Mouse (Mus musculus): ENCODE measurements around the gene Mecom. TPM values are rescaled to one million over a fixed set of nuclear protein-coding genes. Genes with fewer than 3 reads are reported as not detected.

Mecom gene
- polyA plus RNA-seq, 1 experiment = 3.2 TPM

- TF ChIP-seq CTCF (IDR thresholded peaks at IDR 0.05; ENCODE audit: extremely low read depth, insufficient read depth, low read length) = no peak
- TF ChIP-seq POLR2A (IDR thresholded peaks at IDR 0.05; ENCODE audit: extremely low read depth, insufficient read depth, low read length) = no peak
- H3K27ac ChIP-seq (ENCODE audit: insufficient read depth, low read length) = no peak overlapping the region
- no peaks in the 10 kb centered on the region for H3K4me1 ChIP-seq (ENCODE audit: control insufficient read depth, insufficient read depth, low read length)
- H3K4me3 ChIP-seq (ENCODE audit: insufficient read depth, low read length) = no peak overlapping the region
Measured at GRCm38 (mm10) chr3:30122618-30123017, 425.2 kb downstream of the Mecom start.

DNA sequence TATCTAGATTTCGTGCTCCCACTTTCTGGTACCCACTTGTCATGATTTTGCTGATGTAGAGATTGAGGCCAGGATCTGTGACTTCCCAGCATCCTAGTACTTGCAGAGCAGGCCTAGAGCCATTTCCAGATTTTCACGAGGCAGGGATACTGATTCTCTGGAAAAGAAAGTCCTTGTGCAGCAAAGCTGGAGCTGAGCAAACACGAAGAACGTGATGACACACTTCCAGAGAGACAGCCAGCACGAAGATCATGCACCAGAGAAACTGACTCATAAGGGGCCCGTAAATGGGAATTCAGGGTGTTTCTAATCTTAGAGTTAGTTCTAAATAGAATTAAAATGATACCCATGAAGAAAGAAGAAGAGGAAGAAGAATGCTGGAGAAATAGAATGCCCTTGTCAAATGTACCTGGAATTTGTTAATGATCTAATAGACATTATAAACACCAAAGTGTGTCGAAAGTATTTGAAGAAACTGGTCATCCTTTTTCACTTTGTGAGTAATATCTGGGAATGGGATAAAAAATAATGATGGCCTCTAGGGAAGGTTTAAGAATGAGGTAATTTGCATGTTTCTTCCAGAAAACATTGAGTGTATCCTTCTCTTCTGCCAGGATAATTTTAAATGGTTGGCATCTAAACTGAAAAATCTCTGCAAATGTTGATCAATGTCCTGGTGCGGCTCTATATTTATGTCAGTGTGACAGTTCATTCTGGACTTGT lies 426.9 kb downstream of the Mecom start:
- H3K27ac ChIP-seq (ENCODE audit: insufficient read depth, low read length) = no peak overlapping the region
- no peak overlapping the region for H3K4me3 ChIP-seq (ENCODE audit: insufficient read depth, low read length)
- no peak for TF ChIP-seq POLR2A (IDR thresholded peaks at IDR 0.05; ENCODE audit: extremely low read depth, insufficient read depth, low read length)
- TF ChIP-seq CTCF (IDR thresholded peaks at IDR 0.05; ENCODE audit: extremely low read depth, insufficient read depth, low read length) = no peak
- H3K4me1 ChIP-seq (ENCODE audit: control insufficient read depth, insufficient read depth, low read length) = no peaks in the 10 kb centered on the region

DNA sequence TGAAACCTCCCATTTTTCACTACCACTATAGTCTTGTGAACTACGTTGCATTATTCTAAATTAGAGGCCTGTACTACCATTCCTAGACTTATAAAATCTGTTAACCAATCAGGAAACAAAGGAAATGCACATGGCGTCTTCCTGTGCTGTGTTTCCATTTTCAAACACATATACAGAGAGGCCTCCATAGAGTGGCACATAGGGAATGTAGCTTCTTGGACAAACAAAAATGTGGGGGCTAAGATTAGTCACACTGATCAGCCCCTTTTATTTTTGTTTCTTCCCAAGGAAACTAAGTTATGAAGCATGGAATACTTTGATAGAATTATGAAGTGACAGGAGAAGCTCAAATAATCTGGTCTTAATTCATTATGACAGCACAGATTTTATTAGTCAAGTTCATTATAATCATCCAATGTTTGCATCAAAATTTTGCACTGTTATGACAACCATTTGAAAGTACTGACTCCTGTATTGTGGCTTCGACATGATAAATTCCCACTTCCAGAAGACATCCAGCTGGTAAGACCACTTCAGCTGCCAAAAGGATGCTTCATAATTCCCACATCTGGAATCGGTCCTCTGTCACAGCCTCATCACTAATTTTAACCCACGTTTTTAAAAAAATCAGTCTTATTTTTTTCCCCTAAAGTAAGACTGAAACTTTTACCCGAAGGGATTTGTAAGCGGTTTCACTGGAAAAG lies 429.1 kb downstream of the Mecom start:
- Histone ChIP-seq H3K4me3 (ENCODE audit: insufficient read depth, low read length) (no peak overlapping the region), H3K4me1 (ENCODE audit: control insufficient read depth, insufficient read depth, low read length) (no peaks in the 10 kb centered on the region), H3K27ac (ENCODE audit: insufficient read depth, low read length) (no peak overlapping the region)
- TF ChIP-seq POLR2A (IDR thresholded peaks at IDR 0.05; ENCODE audit: extremely low read depth, insufficient read depth, low read length) (no peak), CTCF (IDR thresholded peaks at IDR 0.05; ENCODE audit: extremely low read depth, insufficient read depth, low read length) (no peak)

DNA sequence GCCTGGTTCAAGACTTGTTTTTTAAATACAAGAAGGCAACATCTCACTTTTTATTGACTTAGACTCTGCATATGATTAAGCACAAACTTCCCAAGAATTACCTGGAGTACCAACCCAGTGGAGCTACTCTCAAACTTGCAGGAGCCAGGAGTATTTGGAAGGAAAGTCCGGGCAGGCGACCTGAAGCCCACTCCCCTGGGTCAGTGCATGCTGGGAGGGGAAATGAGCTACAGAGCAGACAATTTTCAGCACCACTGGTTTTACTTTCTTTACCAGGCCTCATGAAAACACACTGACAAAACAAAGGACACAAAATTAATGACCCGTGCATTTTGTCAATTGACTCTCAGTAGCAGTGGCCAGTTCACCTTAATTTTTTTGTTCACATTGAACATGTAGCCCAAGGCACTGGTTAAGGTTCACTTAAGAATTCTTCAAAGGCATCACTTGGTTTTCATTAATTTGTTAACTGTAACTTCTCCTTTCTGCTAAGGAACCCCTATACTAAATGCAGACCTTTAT lies 434.5 kb downstream of the Mecom start:
- H3K4me1 ChIP-seq (ENCODE audit: control insufficient read depth, insufficient read depth, low read length) = no peaks in the 10 kb centered on the region
- no peak overlapping the region for H3K4me3 ChIP-seq (ENCODE audit: insufficient read depth, low read length)
- no peak for TF ChIP-seq CTCF (IDR thresholded peaks at IDR 0.05; ENCODE audit: extremely low read depth, insufficient read depth, low read length)
- no peak for TF ChIP-seq POLR2A (IDR thresholded peaks at IDR 0.05; ENCODE audit: extremely low read depth, insufficient read depth, low read length)
- H3K27ac ChIP-seq (ENCODE audit: insufficient read depth, low read length) = no peak overlapping the region

- Histone ChIP-seq H3K4me1 (ENCODE audit: control insufficient read depth, insufficient read depth, low read length) (no peaks in the 10 kb centered on the region), H3K27ac (ENCODE audit: insufficient read depth, low read length) (no peak overlapping the region), H3K4me3 (ENCODE audit: insufficient read depth, low read length) (no peak overlapping the region)
- TF ChIP-seq CTCF (IDR thresholded peaks at IDR 0.05; ENCODE audit: extremely low read depth, insufficient read depth, low read length) = no peak
- no peak for TF ChIP-seq POLR2A (IDR thresholded peaks at IDR 0.05; ENCODE audit: extremely low read depth, insufficient read depth, low read length)
Measured at GRCm38 (mm10) chr3:30107945-30108670, 439.7 kb downstream of the Mecom start.

DNA sequence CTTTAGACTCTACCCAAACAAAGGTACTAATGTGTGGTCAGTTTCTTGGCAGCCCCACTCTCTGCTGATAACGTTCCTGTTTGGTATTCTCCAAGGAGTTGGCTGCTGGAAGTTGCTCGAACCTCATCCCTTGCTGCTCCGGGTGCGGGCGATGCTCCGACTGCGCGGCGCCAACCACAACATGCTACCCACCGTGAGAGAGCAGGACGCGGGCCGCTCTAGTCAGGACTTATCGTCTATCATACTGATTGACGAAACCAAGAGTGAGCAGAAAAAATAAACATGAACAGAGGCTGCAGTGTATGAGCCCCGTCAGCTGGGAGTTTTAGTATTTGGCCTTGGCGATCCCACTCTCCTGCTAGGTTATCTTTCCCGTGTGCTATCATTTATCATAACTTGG lies 441.3 kb downstream of the Mecom start:
- no peak for TF ChIP-seq POLR2A (IDR thresholded peaks at IDR 0.05; ENCODE audit: extremely low read depth, insufficient read depth, low read length)
- no peak for TF ChIP-seq CTCF (IDR thresholded peaks at IDR 0.05; ENCODE audit: extremely low read depth, insufficient read depth, low read length)
- Histone ChIP-seq H3K4me1 (ENCODE audit: control insufficient read depth, insufficient read depth, low read length) (no peaks in the 10 kb centered on the region), H3K4me3 (ENCODE audit: insufficient read depth, low read length) (no peak overlapping the region)

GRCm38 (mm10) chr3:30105859-30106258 lies 441.9 kb downstream of the Mecom start:
- Histone ChIP-seq H3K27ac (ENCODE audit: insufficient read depth, low read length) (no peak overlapping the region), H3K4me3 (ENCODE audit: insufficient read depth, low read length) (no peak overlapping the region), H3K4me1 (ENCODE audit: control insufficient read depth, insufficient read depth, low read length) (no peaks in the 10 kb centered on the region)
- no peak for TF ChIP-seq CTCF (IDR thresholded peaks at IDR 0.05; ENCODE audit: extremely low read depth, insufficient read depth, low read length)
- TF ChIP-seq POLR2A (IDR thresholded peaks at IDR 0.05; ENCODE audit: extremely low read depth, insufficient read depth, low read length) = no peak

More for the DNA sequence above, 441.3 kb downstream of the Mecom start:
- no peak overlapping the region for H3K27ac ChIP-seq (ENCODE audit: insufficient read depth, low read length)

GRCm38 (mm10) chr3:30105194-30105823 lies 442.5 kb downstream of the Mecom start:
- no peak for TF ChIP-seq POLR2A (IDR thresholded peaks at IDR 0.05; ENCODE audit: extremely low read depth, insufficient read depth, low read length)
- TF ChIP-seq CTCF (IDR thresholded peaks at IDR 0.05; ENCODE audit: extremely low read depth, insufficient read depth, low read length) = no peak
- H3K27ac ChIP-seq (ENCODE audit: insufficient read depth, low read length) = no peak overlapping the region
- no peak overlapping the region for H3K4me3 ChIP-seq (ENCODE audit: insufficient read depth, low read length)
- no peaks in the 10 kb centered on the region for H3K4me1 ChIP-seq (ENCODE audit: control insufficient read depth, insufficient read depth, low read length)

GRCm38 (mm10) chr3:30104515-30105098 lies 443.2 kb downstream of the Mecom start:
- TF ChIP-seq CTCF (IDR thresholded peaks at IDR 0.05; ENCODE audit: extremely low read depth, insufficient read depth, low read length) (no peak), POLR2A (IDR thresholded peaks at IDR 0.05; ENCODE audit: extremely low read depth, insufficient read depth, low read length) (no peak)
- Histone ChIP-seq H3K4me3 (ENCODE audit: insufficient read depth, low read length) (no peak overlapping the region), H3K4me1 (ENCODE audit: control insufficient read depth, insufficient read depth, low read length) (no peaks in the 10 kb centered on the region), H3K27ac (ENCODE audit: insufficient read depth, low read length) (no peak overlapping the region)

Measured in cortical plate, adult 2 months (tissue).